In the genomic region with DNA sequence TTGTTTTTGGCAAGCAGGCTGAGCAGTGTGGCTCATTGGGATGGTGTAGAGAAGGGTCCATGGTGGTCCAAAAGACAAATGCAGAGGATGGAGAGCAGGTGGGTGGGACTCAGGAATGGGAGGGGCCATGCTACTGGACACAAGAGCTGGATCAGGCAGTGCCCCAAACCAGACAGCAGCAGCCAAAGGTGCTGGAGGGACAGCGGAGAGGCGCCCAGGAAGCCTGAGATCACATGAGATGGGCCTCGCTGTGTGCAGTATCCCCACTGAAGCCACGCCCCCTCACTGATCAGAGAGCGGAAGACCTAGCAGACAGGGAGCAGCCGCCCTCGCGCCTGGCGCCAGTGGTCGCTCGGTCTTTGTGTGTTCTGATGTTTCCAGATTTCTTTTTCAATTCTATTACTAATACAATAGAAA, we compare ENCODE assay signal across 8 mouse cellular contexts. TPM values are rescaled to one million over a fixed set of nuclear protein-coding genes. Genes with fewer than 3 reads are reported as not detected.
DNase-seq lines count a peak whose midpoint lies in the region; ATAC-seq lines count a peak whose summit lies in the region.

No protein-coding gene starts in this region.

- no peaks in the 10 kb centered on the region for H3K27me3 ChIP-seq in forebrain, embryonic 11.5 days (ENCODE audit: control insufficient read depth, insufficient read depth, low read length)
- H3K27me3 ChIP-seq in hindbrain, embryonic 13.5 days: no peaks in the 10 kb centered on the region
- no peaks in the 10 kb centered on the region for H3K27me3 ChIP-seq in midbrain, embryonic 15.5 days (replicated peaks)

- peaks cover 2% of the 10 kb centered on the region; the same call in 1 of the 2 replicates for H3K4me1 ChIP-seq in forebrain, embryonic 11.5 days (replicated peaks; ENCODE audit: control insufficient read depth, insufficient read depth, low read length)
- peaks cover 23% of the 10 kb centered on the region for H3K4me1 ChIP-seq in hindbrain, embryonic 13.5 days (replicated peaks)
- peaks cover 6% of the 10 kb centered on the region; the same call in 1 of the 2 replicates for H3K4me1 ChIP-seq in midbrain, embryonic 15.5 days

- no peaks in the 10 kb centered on the region; the same call in 1 of the 2 replicates for H3K9me3 ChIP-seq in forebrain, embryonic 11.5 days (ENCODE audit: control insufficient read depth, low read length)
- H3K9me3 ChIP-seq in hindbrain, embryonic 13.5 days: no peaks in the 10 kb centered on the region; the same call in 1 of the 2 replicates
- no peaks in the 10 kb centered on the region for H3K9me3 ChIP-seq in midbrain, embryonic 15.5 days

- no peak overlapping the region for H3K27ac ChIP-seq in forebrain, embryonic 11.5 days (ENCODE audit: low read depth, low read length)
- 0 out of 2 replicates have a peak overlapping the region, but pooled peaks have one; percentile 40 for H3K27ac ChIP-seq in hindbrain, embryonic 13.5 days
- H3K27ac ChIP-seq in midbrain, embryonic 15.5 days: peak overlapping the region; percentile 17; the same call in 1 of the 2 replicates

- H3K4me2 ChIP-seq in forebrain, embryonic 11.5 days (ENCODE audit: low read depth, low read length, severe bottlenecking): peak overlapping the region; percentile 19; the same call in 1 of the 2 replicates
- H3K4me2 ChIP-seq in hindbrain, embryonic 13.5 days: peak overlapping the region; percentile 46
- peak overlapping the region; percentile 43 for H3K4me2 ChIP-seq in midbrain, embryonic 15.5 days

- DNase-seq in urinary bladder, postnatal 36 days (ENCODE audit: low spot score in 2 of 2): peak; percentile 30 to 58
- DNase-seq in urinary bladder, postnatal 4 days (ENCODE audit: low spot score in 2 of 2): no peak
- DNase-seq in forebrain, embryonic 11.5 days (ENCODE audit: low spot score): peak; percentile 77
- peak; percentile 75 for DNase-seq in liver
- peak; percentile 68 to 75 for DNase-seq in thymus, adult 18-20 months
- no peak for DNase-seq in left cerebral cortex, adult 11 months (ENCODE audit: low spot score)

- no peaks in the 10 kb centered on the region; the same call in 1 of the 2 replicates for H3K36me3 ChIP-seq in forebrain, embryonic 11.5 days (ENCODE audit: control insufficient read depth, insufficient read depth, low read length)
- H3K36me3 ChIP-seq in hindbrain, embryonic 13.5 days: peaks cover 59% of the 10 kb centered on the region
- H3K36me3 ChIP-seq in midbrain, embryonic 15.5 days (replicated peaks): 0 out of 2 replicates have a peak, but pooled peaks cover 3% of the 10 kb centered on the region

- peak; percentile 44; the same call in 1 of the 2 replicates for ATAC-seq in forebrain, embryonic 11.5 days (replicated peaks; ENCODE audit: low FRiP score)
- peak; percentile 18; the same call in 1 of the 2 replicates for ATAC-seq in hindbrain, embryonic 13.5 days (ENCODE audit: low FRiP score)
- peak; percentile 72 for ATAC-seq in midbrain, embryonic 15.5 days (replicated peaks)

- peak overlapping the region; percentile 32; the same call in 1 of the 2 replicates for H3K9ac ChIP-seq in forebrain, embryonic 11.5 days (ENCODE audit: low read length)
- H3K9ac ChIP-seq in hindbrain, embryonic 13.5 days: no peak overlapping the region; the same call in 1 of the 2 replicates
- H3K9ac ChIP-seq in midbrain, embryonic 15.5 days: no peak overlapping the region

- 35% methylated on average over 11 of the region's 11 CpGs for WGBS in forebrain, embryonic 11.5 days
- 21% methylated on average over 11 of the region's 11 CpGs for WGBS in hindbrain, embryonic 13.5 days
- WGBS in midbrain, embryonic 15.5 days: 25% methylated on average over 11 of the region's 11 CpGs

- no peak overlapping the region; the same call in 1 of the 2 replicates for H3K4me3 ChIP-seq in forebrain, embryonic 11.5 days (ENCODE audit: low read depth, low read length)
- peak overlapping the region; percentile 16 for H3K4me3 ChIP-seq in hindbrain, embryonic 13.5 days
- peak overlapping the region; percentile 23 for H3K4me3 ChIP-seq in midbrain, embryonic 15.5 days

RNA-seq across cellular contexts. Expression of a gene that starts 9.9 kb away (rescaled TPM):
- 19.5 and 22.1 TPM in 2 replicates for polyA plus RNA-seq in forebrain, embryonic 11.5 days (2014; fragmentation: Nextera tagmentation; extraction: Ambion mirVana)
- polyA plus RNA-seq in hindbrain, embryonic 13.5 days (2015; fragmentation: Nextera tagmentation; extraction: Ambion mirVana): 14.6 and 18.0 TPM in 2 replicates
- 19.3 and 21.5 TPM in 2 replicates for polyA plus RNA-seq in midbrain, embryonic 15.5 days (2015; fragmentation: Nextera tagmentation; extraction: Ambion mirVana)

RNA-seq across cellular contexts. Expression of a gene that starts 10.0 kb away (rescaled TPM):
- 20.4 and 20.8 TPM in 2 replicates for polyA plus RNA-seq in forebrain, embryonic 11.5 days (2014; fragmentation: Nextera tagmentation; extraction: Ambion mirVana)
- 57.4 and 61.1 TPM in 2 replicates for polyA plus RNA-seq in hindbrain, embryonic 13.5 days (2015; fragmentation: Nextera tagmentation; extraction: Ambion mirVana)
- 66.8 and 67.2 TPM in 2 replicates for polyA plus RNA-seq in midbrain, embryonic 15.5 days (2015; fragmentation: Nextera tagmentation; extraction: Ambion mirVana)

RNA-seq across cellular contexts. Expression of a gene that starts 29.4 kb away (rescaled TPM):
- polyA plus RNA-seq in forebrain, embryonic 11.5 days (2014; fragmentation: Nextera tagmentation; extraction: Ambion mirVana): 28.4 and 28.7 TPM in 2 replicates
- polyA plus RNA-seq in hindbrain, embryonic 13.5 days (2015; fragmentation: Nextera tagmentation; extraction: Ambion mirVana): 59.6 and 62.3 TPM in 2 replicates
- polyA plus RNA-seq in midbrain, embryonic 15.5 days (2015; fragmentation: Nextera tagmentation; extraction: Ambion mirVana): 93.9 and 95.3 TPM in 2 replicates

Comparison
In these comparisons a context has a peak if more than half of its experiments do, and no peak if none do; other contexts are left out.
1. DNase-seq: peak in urinary bladder, postnatal 36 days (2 of 2), forebrain, embryonic 11.5 days (single experiment), liver (single experiment) and thymus, adult 18-20 months (2 of 2); none in urinary bladder, postnatal 4 days (0 of 2) and left cerebral cortex, adult 11 months (single experiment).
2. ATAC-seq: peak in every context shown above with its lines; median percentile 72 in midbrain, embryonic 15.5 days; 44 in forebrain, embryonic 11.5 days; 18 in hindbrain, embryonic 13.5 days.
3. Peak in every context shown above with its lines, with median percentiles within 50 percentile points of each other: H3K4me2 ChIP-seq.